ENCODE assay signal across 10 mouse cellular contexts in genomic region chr11:107272351-107272975, GRCm38 (mm10).
DNase-seq lines count a peak whose midpoint lies in the region; ATAC-seq and TF ChIP-seq lines count a peak whose summit lies in the region.
"Had no signal": no experiment of that assay in that cellular context is flagged by ENCODE, and none has a peak within 500 bp of the region (broad histone marks: within the 10 kb centered on the region; RNA-seq: fewer than 3 reads in every experiment).

No protein-coding gene starts in this region.

- no peak overlapping the region for H3K27ac ChIP-seq in intestine, embryonic 15.5 days
- no peak overlapping the region for H3K27ac ChIP-seq in intestine, postnatal 0 days (ENCODE audit: low read depth, low read length)
- H3K27ac ChIP-seq in hindbrain, embryonic 14.5 days = peak overlapping the region; percentile 74
- H3K27ac ChIP-seq in stomach, postnatal 0 days (replicated peaks) = no peak overlapping the region
- no peak overlapping the region for H3K27ac ChIP-seq in layer of hippocampus, adult 2 months
- H3K27ac ChIP-seq: kidney, postnatal 0 days had no signal

- WGBS in intestine, embryonic 15.5 days = 57% methylated on average over 11 of the region's 11 CpGs
- WGBS in intestine, postnatal 0 days = 45% methylated on average over 11 of the region's 11 CpGs
- WGBS in hindbrain, embryonic 14.5 days = 62% methylated on average over 11 of the region's 11 CpGs
- WGBS in stomach, postnatal 0 days = 47% methylated on average over 11 of the region's 11 CpGs

- H3K4me2 ChIP-seq in intestine, embryonic 15.5 days (replicated peaks) = no peak overlapping the region
- H3K4me2 ChIP-seq in intestine, postnatal 0 days (replicated peaks; ENCODE audit: low read depth) = no peak overlapping the region
- no peak overlapping the region for H3K4me2 ChIP-seq in hindbrain, embryonic 14.5 days (replicated peaks)
- no peak overlapping the region for H3K4me2 ChIP-seq in stomach, postnatal 0 days (replicated peaks; ENCODE audit: low read depth)

- peak; percentile 57 for DNase-seq in urinary bladder, postnatal 14 days (ENCODE audit: low spot score)
- no peak for DNase-seq in urinary bladder, postnatal 25 days (ENCODE audit: low spot score)
- peak; percentile 75 for DNase-seq in hindbrain, embryonic 14.5 days (ENCODE audit: low spot score)
- peak; percentile 71 for DNase-seq in stomach, postnatal 0 days (ENCODE audit: low spot score)
- no peak for DNase-seq in layer of hippocampus, adult 2 months (ENCODE audit: low spot score in 2 of 2)

- H3K27me3 ChIP-seq in intestine, embryonic 15.5 days (replicated peaks) = no peaks in the 10 kb centered on the region
- no peaks in the 10 kb centered on the region for H3K27me3 ChIP-seq in intestine, postnatal 0 days (replicated peaks; ENCODE audit: control insufficient read depth, insufficient read depth, low read length)
- H3K27me3 ChIP-seq in hindbrain, embryonic 14.5 days (ENCODE audit: control insufficient read depth, insufficient read depth, low read length) = no peaks in the 10 kb centered on the region
- H3K27me3 ChIP-seq in stomach, postnatal 0 days (ENCODE audit: control insufficient read depth, insufficient read depth, low read length) = no peaks in the 10 kb centered on the region

- peaks cover 14% of the 10 kb centered on the region for H3K4me1 ChIP-seq in intestine, embryonic 15.5 days (replicated peaks)
- H3K4me1 ChIP-seq in intestine, postnatal 0 days (replicated peaks; ENCODE audit: control insufficient read depth, insufficient read depth, low read length) = peaks cover 10% of the 10 kb centered on the region; the same call in 1 of the 2 replicates
- peaks cover 10% of the 10 kb centered on the region for H3K4me1 ChIP-seq in hindbrain, embryonic 14.5 days (replicated peaks; ENCODE audit: control insufficient read depth, insufficient read depth, low read length)
- H3K4me1 ChIP-seq in stomach, postnatal 0 days (replicated peaks; ENCODE audit: control insufficient read depth, insufficient read depth) = no peaks in the 10 kb centered on the region; the same call in 1 of the 2 replicates

- no peak for TF ChIP-seq CTCF in intestine, postnatal 0 days (IDR thresholded peaks at IDR 0.05; ENCODE audit: low read depth)
- no peak for TF ChIP-seq CTCF in stomach, postnatal 0 days (IDR thresholded peaks at IDR 0.05; ENCODE audit: low read depth)
- TF ChIP-seq CTCF in layer of hippocampus, adult 2 months (conservative IDR thresholded peaks at IDR 0.05) = no peak

- no peak for TF ChIP-seq EP300 in stomach, postnatal 0 days (optimal IDR thresholded peaks at IDR 0.05)

- H3K9me3 ChIP-seq in intestine, embryonic 15.5 days = no peaks in the 10 kb centered on the region; the same call in 1 of the 2 replicates
- no peaks in the 10 kb centered on the region for H3K9me3 ChIP-seq in intestine, postnatal 0 days (ENCODE audit: control insufficient read depth)
- H3K9me3 ChIP-seq in hindbrain, embryonic 14.5 days (ENCODE audit: control insufficient read depth, low read length) = 0 out of 2 replicates have a peak, but pooled peaks cover 5% of the 10 kb centered on the region
- H3K9me3 ChIP-seq in stomach, postnatal 0 days (ENCODE audit: control insufficient read depth, low read length) = no peaks in the 10 kb centered on the region

- H3K4me3 ChIP-seq in intestine, embryonic 15.5 days (replicated peaks) = no peak overlapping the region
- H3K4me3 ChIP-seq in intestine, postnatal 0 days (ENCODE audit: low read depth, low read length) = no peak overlapping the region
- H3K4me3 ChIP-seq in hindbrain, embryonic 14.5 days (replicated peaks; ENCODE audit: low read length) = no peak overlapping the region
- H3K4me3 ChIP-seq in stomach, postnatal 0 days (ENCODE audit: low read depth, low read length) = no peak overlapping the region
- H3K4me3 ChIP-seq in layer of hippocampus, adult 2 months = no peak overlapping the region
- H3K4me3 ChIP-seq: myocyte had no signal

- ATAC-seq in intestine, embryonic 15.5 days = peak; percentile 55
- no peak for ATAC-seq in intestine, postnatal 0 days
- no peak for ATAC-seq in hindbrain, embryonic 14.5 days (ENCODE audit: low FRiP score)
- no peak for ATAC-seq in stomach, postnatal 0 days (ENCODE audit: low FRiP score, low TSS enrichment)
- ATAC-seq in frontal cortex, adult (ENCODE audit: low TSS enrichment) = no peak

- H3K9ac ChIP-seq in intestine, embryonic 15.5 days = no peak overlapping the region
- no peak overlapping the region for H3K9ac ChIP-seq in intestine, postnatal 0 days (ENCODE audit: low read depth, low read length)
- no peak overlapping the region for H3K9ac ChIP-seq in hindbrain, embryonic 14.5 days
- H3K9ac ChIP-seq in stomach, postnatal 0 days (ENCODE audit: low read length) = no peak overlapping the region

- H3K36me3 ChIP-seq in intestine, embryonic 15.5 days = no peaks in the 10 kb centered on the region
- H3K36me3 ChIP-seq in intestine, postnatal 0 days (ENCODE audit: control insufficient read depth, insufficient read depth) = no peaks in the 10 kb centered on the region
- no peaks in the 10 kb centered on the region for H3K36me3 ChIP-seq in hindbrain, embryonic 14.5 days (replicated peaks; ENCODE audit: control insufficient read depth, insufficient read depth)
- H3K36me3 ChIP-seq in stomach, postnatal 0 days (ENCODE audit: control insufficient read depth, insufficient read depth, low read length) = no peaks in the 10 kb centered on the region

Comparison
In these comparisons a context has a peak if more than half of its experiments do, and no peak if none do; other contexts are left out.
1. DNase-seq: peak in urinary bladder, postnatal 14 days (single experiment), hindbrain, embryonic 14.5 days (single experiment) and stomach, postnatal 0 days (single experiment); none in urinary bladder, postnatal 25 days (single experiment) and layer of hippocampus, adult 2 months (0 of 2).